Mouse (Mus musculus): Measurements from ENCODE around the gene Stmn1. TPM values are rescaled to one million over a fixed set of nuclear protein-coding genes. Genes with fewer than 3 reads are reported as not detected.
A peak's percentile ranks its signal among the peaks of the same experiment; 100 is the strongest.

Gene Stmn1
- polyA plus RNA-seq, 1 experiment from 2014 or later = 360 TPM

Small RNA genes within 50 kb of the gene (microRNA-seq; reads per million reads assigned to microRNA genes)
- gene Gm23634 = 8.4 reads per million, percentile 24 among the genes with 10 or more reads in this experiment

Other genes with a start within 250 kb of the Stmn1 start
- not detected in 2 replicates for gene Catsper4, start 240.9 kb upstream of the Stmn1 start, polyA plus RNA-seq (2015; fragmentation: Nextera tagmentation; extraction: Ambion mirVana)
- gene Cnksr1, start 229.9 kb upstream of the Stmn1 start, polyA plus RNA-seq (2015; fragmentation: Nextera tagmentation; extraction: Ambion mirVana) = 0.06 and 0.07 TPM in 2 replicates
- 0.11 and 0.13 TPM in 2 replicates for gene E130218I03Rik, start 224.7 kb upstream of the Stmn1 start, polyA plus RNA-seq (2015; fragmentation: Nextera tagmentation; extraction: Ambion mirVana)
- gene Zfp593, start 222.7 kb upstream of the Stmn1 start, polyA plus RNA-seq (2015; fragmentation: Nextera tagmentation; extraction: Ambion mirVana) = 4.0 and 4.5 TPM in 2 replicates
- gene Gm30191, start 221.4 kb upstream of the Stmn1 start, polyA plus RNA-seq (2015; fragmentation: Nextera tagmentation; extraction: Ambion mirVana) = not detected in 2 replicates
- 0.78 and 0.79 TPM in 2 replicates for gene Grrp1, start 214.2 kb upstream of the Stmn1 start, polyA plus RNA-seq (2015; fragmentation: Nextera tagmentation; extraction: Ambion mirVana)
- gene Pdik1l, start 180.4 kb upstream of the Stmn1 start, polyA plus RNA-seq (2015; fragmentation: Nextera tagmentation; extraction: Ambion mirVana) = 10.4 and 11.9 TPM in 2 replicates
- gene Trim63, start 153.2 kb upstream of the Stmn1 start, polyA plus RNA-seq (2015; fragmentation: Nextera tagmentation; extraction: Ambion mirVana) = 0.25 and 0.28 TPM in 2 replicates
- 0.02 and 0.12 TPM in 2 replicates for gene Slc30a2, start 125.1 kb upstream of the Stmn1 start, polyA plus RNA-seq (2015; fragmentation: Nextera tagmentation; extraction: Ambion mirVana)
- 0.21 and 0.25 TPM in 2 replicates for gene Extl1, start 84.5 kb upstream of the Stmn1 start, polyA plus RNA-seq (2015; fragmentation: Nextera tagmentation; extraction: Ambion mirVana)
- gene Pafah2, start 72.0 kb upstream of the Stmn1 start, polyA plus RNA-seq (2015; fragmentation: Nextera tagmentation; extraction: Ambion mirVana) = 6.6 and 8.2 TPM in 2 replicates
- 8.4 and 8.8 TPM in 2 replicates for gene Paqr7, start 28.4 kb downstream of the Stmn1 start, polyA plus RNA-seq (2015; fragmentation: Nextera tagmentation; extraction: Ambion mirVana)
- gene Aunip, start 42.7 kb downstream of the Stmn1 start, polyA plus RNA-seq (2015; fragmentation: Nextera tagmentation; extraction: Ambion mirVana) = 13.7 and 16.5 TPM in 2 replicates
- gene Mtfr1l, start 67.1 kb downstream of the Stmn1 start, polyA plus RNA-seq (2015; fragmentation: Nextera tagmentation; extraction: Ambion mirVana) = 36.2 and 36.4 TPM in 2 replicates
- 1.3 TPM in 2 replicates for gene Selenon, start 83.8 kb downstream of the Stmn1 start, polyA plus RNA-seq (2015; fragmentation: Nextera tagmentation; extraction: Ambion mirVana)
- gene Man1c1, start 236.0 kb downstream of the Stmn1 start, polyA plus RNA-seq (2015; fragmentation: Nextera tagmentation; extraction: Ambion mirVana) = 0.97 and 1.2 TPM in 2 replicates